Mouse (Mus musculus): ENCODE measurements at regions not wholly inside any gene's neighbourhood (a gene's known extent, or its start where the extent isn't known, plus 50 kb on each side); places are given as distances from the start of the nearest gene placed in this dataset.

GRCm38 (mm10) chr7:70109013-70109412 is 257.5 kb downstream of the Nr2f2 start:
- DNase-seq: no peak

- DNase-seq: no peak
Observed at GRCm38 (mm10) chr7:70105024-70105423, 261.5 kb downstream of the Nr2f2 start.

- DNase-seq: no peak
Observed at GRCm38 (mm10) chr7:70104486-70104885, 262.0 kb downstream of the Nr2f2 start.

GRCm38 (mm10) chr7:70103680-70104079 is 262.9 kb downstream of the Nr2f2 start:
- no peak for DNase-seq

- DNase-seq: no peak
Observed at GRCm38 (mm10) chr7:70099001-70099400, 267.5 kb downstream of the Nr2f2 start.

GRCm38 (mm10) chr7:70093916-70094784 is 272.4 kb downstream of the Nr2f2 start:
- no peak for DNase-seq

- no peak for DNase-seq
Observed at GRCm38 (mm10) chr7:70092089-70092488, 274.4 kb downstream of the Nr2f2 start.

- no peak for DNase-seq
Observed at GRCm38 (mm10) chr7:70089121-70089520, 277.4 kb downstream of the Nr2f2 start.

GRCm38 (mm10) chr7:70069662-70070061 is 296.9 kb downstream of the Nr2f2 start:
- DNase-seq: peak; percentile 25

GRCm38 (mm10) chr7:70067828-70068719 is 298.5 kb downstream of the Nr2f2 start:
- DNase-seq: no peak

GRCm38 (mm10) chr7:70067071-70067470 is 299.5 kb downstream of the Nr2f2 start:
- DNase-seq: no peak

- DNase-seq: no peak
Observed at GRCm38 (mm10) chr7:70066448-70066847, 300.1 kb downstream of the Nr2f2 start.

- DNase-seq: peak; percentile 71
Observed at GRCm38 (mm10) chr7:70065471-70066130, 300.9 kb downstream of the Nr2f2 start.

- no peak for DNase-seq
Observed at GRCm38 (mm10) chr7:70047415-70047753, 319.2 kb downstream of the Nr2f2 start.

- DNase-seq: peak; percentile 14
Observed at GRCm38 (mm10) chr7:70046691-70047414, 319.7 kb downstream of the Nr2f2 start.

GRCm38 (mm10) chr7:70037011-70037410 is 329.5 kb downstream of the Nr2f2 start:
- DNase-seq: no peak

- peak; percentile 13 for DNase-seq
Observed at GRCm38 (mm10) chr7:70032857-70033256, 333.7 kb downstream of the Nr2f2 start.

GRCm38 (mm10) chr7:70029311-70029710 is 337.2 kb downstream of the Nr2f2 start:
- no peak for DNase-seq

GRCm38 (mm10) chr7:70025527-70025926 is 341.0 kb downstream of the Nr2f2 start:
- no peak for DNase-seq

- DNase-seq: no peak
Observed at GRCm38 (mm10) chr7:70016611-70017010, 349.9 kb downstream of the Nr2f2 start.

- no peak for DNase-seq
Observed at GRCm38 (mm10) chr7:70003200-70003986, 363.1 kb downstream of the Nr2f2 start.
